Mouse (Mus musculus): ENCODE measurements around the gene Gm5447. TPM values are rescaled to one million over a fixed set of nuclear protein-coding genes. Genes with fewer than 3 reads are reported as not detected.

The Gm5447 gene
- total RNA-seq (2021), result not detected

DNA sequence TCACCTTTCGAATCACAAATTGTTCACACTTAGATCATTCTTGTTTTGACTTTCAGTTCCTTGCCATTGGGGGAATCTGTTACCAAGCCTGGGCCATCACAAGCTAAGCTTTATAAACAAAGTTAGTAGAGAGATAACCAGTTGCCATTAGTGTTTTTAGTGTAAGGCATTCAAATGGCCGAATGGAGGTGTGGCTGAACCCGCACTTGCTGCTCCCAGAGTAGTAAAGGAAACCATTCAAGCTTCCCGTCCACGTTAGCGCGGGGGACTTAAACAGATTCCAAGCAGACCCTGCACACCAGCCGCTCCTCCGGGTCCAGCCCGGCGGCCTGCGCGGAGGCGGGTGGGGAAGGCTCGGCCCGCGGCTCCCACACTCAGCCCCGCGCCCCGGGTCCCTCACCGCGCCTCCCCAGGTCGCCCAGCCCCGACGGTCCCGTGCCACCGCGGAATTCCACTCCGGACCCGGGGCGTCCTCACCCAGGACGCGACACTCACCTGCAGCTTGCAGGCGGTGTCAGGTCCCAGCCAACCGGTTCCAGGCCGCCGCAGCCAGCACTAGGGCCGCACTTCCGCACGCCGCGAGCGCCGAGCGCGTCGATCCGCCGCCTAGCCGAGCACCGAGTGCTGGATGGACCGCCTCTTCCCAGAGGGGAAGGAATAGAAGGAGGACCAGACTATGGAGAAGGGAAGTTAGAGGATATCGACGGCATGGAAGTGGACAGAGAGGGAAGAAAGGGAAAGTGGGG, at the start of gene Gm5447, which contains the start of gene Exoc2:
Gm5447 (plus strand) TSS at position 704 of the 746 bp plus-strand sequence.
Exoc2 (minus strand) TSS at position 593 of the 746 bp plus-strand sequence.
- peak; percentile 83 to 84 for DNase-seq (ENCODE audit: low spot score in 2 of 2)
- intact Hi-C loops (cut with DNase I), result no loop called here

DNA sequence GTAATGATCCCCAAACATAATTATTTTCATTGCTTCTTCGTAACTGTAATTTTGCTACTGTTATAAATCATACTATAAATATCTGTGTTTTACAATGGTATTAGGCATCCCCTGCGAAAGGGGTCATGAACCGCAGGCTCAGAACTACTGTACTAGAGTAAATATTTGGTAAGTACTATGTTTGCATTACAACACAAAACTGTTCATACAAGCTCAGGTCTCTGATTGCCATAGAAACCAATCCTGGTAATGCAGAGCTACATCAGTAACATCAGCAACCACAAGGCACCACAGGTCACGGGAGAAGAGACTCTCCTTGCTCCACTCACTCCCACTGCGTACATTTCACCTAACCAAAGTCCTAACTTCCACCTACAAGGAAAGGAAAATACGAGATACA, 49.7 kb upstream of the Gm5447 start:
- DNase-seq (ENCODE audit: low spot score in 2 of 2), result no peak
- intact Hi-C loops (cut with DNase I), result no loop called here

DNA sequence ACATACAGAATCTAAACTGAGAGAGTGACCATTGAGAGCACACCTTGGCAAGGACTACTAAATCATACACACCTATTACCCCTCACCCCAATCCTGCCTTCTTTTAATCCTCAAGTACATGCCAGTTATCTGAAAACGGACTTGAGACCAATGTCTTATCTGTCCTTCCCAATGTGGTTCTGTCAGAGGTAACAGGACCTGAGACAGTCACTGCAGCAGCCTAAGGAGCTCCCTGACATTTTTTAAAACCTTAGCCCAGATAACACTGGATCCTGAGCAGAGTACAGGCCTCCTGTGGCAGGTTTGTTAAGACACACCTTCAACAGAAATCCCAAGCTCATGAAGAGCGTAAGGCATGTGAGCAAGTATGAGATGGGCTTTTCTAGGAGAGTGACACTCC, 44.9 kb upstream of the Gm5447 start:
- intact Hi-C loops (cut with DNase I), result no loop called here
- no peak for DNase-seq (ENCODE audit: low spot score in 2 of 2)

DNA sequence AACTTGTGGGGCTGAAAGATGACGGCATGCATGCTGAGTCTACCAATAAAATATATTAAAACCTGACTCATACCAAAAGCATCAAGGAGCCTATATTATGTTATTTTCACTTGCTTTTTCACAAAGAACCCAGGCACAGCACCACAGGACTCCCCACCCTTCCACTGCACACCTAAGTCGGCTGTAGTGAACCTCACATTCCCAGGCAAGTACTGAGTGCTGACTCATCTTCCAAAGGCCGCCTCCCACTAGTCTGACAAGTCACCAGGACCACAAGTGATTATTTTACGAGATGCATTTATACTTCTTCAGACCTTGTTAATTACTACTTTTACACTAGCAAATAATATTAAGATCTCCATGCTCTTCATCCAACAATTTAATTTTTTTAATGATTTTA, 42.4 kb upstream of the Gm5447 start:
- intact Hi-C loops (cut with DNase I), result no loop called here
- DNase-seq (ENCODE audit: low spot score in 2 of 2), result no peak

DNA sequence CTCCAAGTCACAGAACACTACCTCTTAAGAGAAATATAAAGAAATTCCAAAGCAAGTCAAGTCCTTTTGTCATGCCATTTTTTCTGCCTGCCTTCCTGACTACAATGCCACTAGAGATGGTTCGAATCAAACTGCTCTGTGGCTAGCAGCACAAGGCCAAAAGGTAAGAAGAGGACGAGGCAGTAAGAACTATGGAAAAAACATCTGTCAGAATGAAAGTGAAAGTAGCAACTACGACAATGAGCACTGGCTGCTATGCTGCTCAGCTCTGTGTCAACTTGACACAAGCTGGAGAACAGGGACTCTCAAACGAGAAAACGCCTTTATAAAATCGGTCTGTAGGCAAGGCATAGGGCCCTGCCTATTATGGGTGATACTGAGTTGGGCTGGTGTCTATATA, 41.0 kb upstream of the Gm5447 start:
- intact Hi-C loops (cut with DNase I), result no loop called here
- DNase-seq (ENCODE audit: low spot score in 2 of 2), result no peak

DNA sequence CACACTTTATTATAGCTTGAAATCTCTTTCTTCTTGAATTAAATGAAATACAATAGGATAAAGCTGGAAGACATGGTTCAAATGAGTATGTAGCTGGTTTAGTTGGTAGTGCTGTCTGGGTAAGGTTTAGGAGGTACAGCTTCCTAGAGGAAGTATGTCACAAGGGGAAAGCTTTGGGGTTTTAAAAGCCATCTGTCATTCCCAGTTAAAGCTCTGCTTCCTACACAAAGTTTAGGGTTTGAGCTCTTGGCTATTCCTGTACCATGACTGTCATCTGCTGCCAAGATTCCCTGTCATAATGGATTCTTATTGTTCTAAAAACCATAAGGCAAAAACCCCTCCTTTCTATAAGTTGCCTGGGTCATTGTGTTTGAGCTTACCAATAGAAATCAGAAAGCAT, 28.2 kb upstream of the Gm5447 start:
- intact Hi-C loops (cut with DNase I), result no loop called here
- DNase-seq (ENCODE audit: low spot score in 2 of 2), result peak in 1 of 2 experiments; percentile 42

DNA sequence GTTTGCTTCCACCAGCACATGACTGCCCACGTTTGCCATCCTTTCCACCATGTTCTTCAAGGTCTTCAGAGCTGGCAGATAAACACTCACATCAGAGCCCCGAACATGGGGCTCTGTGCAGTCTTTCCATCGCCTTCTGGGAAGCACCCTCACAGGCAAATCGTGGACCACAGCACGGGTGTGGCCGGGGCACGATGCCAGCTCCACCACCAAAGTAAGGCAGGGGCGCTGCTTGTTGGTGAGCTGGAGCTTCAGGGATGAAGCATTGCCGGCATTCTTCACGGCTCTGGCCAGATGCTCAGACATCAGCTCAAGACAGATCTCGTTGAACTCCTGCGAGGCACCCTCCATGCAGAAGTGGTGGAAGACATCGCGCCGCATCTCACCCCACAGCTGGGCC, 26.9 kb upstream of the Gm5447 start:
- intact Hi-C loops (cut with DNase I), result no loop called here
- no peak for DNase-seq (ENCODE audit: low spot score in 2 of 2)

DNA sequence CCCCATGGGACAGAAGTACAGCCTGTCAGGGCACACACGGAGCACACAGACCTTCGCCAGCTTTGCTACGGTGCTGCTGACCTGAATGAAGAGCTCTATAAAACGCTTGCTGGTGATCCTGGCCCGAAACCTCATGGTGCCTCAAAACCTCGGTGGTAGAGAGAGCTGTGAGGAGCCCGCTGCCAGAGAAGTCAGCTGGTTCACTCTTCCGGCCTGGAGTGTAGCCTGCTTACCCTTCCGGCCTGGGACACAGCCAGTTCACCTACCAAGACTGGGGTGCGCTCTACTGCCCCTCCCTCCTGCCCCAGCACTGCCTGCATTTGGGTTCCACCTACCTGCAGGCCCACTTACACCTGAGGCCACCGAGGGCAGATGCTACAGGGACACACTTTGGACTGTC, 26.5 kb upstream of the Gm5447 start, which contains the start of gene Hus1b:
Hus1b (minus strand) TSS at position 220 of the 400 bp plus-strand sequence.
- no peak for DNase-seq (ENCODE audit: low spot score in 2 of 2)
- intact Hi-C loops (cut with DNase I), result no loop called here

DNA sequence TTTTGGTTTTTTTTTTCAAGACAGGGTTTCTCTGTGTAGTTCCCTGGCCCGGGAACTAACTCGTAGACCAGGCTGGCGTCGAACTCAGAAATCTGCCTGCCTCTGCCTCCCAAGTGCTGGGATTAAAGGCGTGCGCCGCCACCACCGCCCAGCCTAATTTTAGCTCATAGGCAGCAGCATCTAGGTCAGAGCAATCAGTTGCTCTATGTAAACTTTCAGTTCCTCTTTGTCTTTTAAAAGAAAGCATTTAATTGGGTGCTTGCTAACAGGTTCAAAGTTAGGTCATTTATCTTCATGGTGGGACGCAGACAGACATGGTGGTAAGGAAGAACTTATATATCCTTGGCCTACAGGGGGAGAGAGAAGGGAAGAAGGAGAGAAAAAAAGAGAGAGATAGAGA, 24.8 kb upstream of the Gm5447 start:
- intact Hi-C loops (cut with DNase I), result no loop called here
- DNase-seq (ENCODE audit: low spot score in 2 of 2), result no peak

DNA sequence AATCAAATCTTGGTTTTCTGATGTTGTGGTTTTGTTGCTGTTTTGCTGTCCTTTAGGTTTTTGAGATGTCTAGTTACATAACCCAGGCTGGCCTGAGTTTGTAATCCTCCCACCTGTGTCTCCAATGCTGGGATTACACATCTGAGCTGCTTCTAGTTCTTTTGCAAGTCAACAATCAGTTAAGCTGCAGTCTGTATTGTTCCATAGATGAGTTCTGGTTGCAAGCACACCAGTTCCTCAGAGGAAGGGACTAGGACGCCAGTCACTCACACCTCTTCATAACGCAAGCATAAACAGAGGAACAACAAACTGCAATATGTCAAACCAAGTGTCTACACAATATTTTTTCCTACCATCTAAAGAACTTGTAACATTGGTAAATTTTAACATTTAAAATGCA, 22.0 kb upstream of the Gm5447 start:
- DNase-seq (ENCODE audit: low spot score in 2 of 2), result no peak
- intact Hi-C loops (cut with DNase I), result no loop called here

DNA sequence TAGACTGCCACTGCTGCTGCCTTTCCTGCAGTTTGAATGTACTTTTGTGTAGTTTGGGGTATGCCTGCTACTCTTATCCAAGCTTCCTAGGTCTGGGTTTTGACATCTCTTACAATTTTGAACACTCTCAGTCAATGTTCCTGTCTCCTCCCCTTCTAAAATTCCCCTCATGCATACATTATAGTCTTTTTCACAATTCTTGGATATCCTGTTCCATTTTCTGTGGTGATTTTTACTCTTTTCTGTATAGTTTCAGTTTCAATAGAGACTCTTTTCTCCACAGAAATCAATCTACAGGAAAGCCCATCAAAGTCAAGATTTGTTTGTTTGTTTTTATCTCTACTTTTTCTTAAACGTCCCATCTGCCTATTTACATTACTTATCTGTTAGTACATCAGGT, 20.4 kb upstream of the Gm5447 start:
- DNase-seq (ENCODE audit: low spot score in 2 of 2), result no peak

DNA sequence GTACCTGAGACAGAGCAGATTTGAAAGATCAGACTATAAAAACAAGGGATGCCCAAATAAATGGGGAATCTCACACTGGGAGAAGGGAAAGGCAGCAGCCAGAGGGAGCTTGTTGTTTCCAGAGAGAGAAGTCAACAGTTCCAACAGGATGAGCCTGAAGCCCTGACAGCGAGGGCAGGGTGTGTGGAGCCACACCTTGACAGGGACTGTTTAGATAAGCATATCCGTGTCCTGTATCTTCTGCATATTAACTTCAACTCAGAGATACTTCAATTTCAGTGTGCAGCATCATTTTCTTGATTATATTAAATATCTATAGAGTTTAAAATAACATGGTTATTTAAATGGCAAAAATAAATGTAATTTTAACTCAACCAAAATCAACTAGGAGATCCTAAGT, 13.3 kb upstream of the Gm5447 start:
- intact Hi-C loops (cut with DNase I), result no loop called here
- DNase-seq (ENCODE audit: low spot score in 2 of 2), result no peak

More for the DNA sequence above, 20.4 kb upstream of the Gm5447 start:
- intact Hi-C loops (cut with DNase I), result no loop called here

DNA sequence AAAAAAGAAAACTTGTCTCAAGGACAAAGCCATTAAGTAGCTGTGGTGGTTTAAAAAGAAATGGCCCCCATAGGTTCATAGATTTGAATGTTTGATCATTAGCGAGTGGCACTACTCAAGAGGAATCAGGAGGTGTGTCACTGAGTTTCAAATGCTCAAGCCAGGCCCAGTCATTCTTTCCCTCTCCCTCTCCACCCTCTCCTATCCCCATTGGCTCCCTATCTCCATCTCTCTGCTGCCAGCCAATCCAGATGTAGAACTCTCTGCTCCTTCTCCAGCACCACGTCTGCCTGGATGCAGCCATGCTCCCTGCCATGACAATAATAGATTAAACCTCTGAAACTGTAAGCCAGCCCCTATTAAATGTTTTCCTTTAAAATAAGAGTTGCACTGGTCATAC, 12.1 kb upstream of the Gm5447 start:
- intact Hi-C loops (cut with DNase I), result no loop called here
- no peak for DNase-seq (ENCODE audit: low spot score in 2 of 2)

DNA sequence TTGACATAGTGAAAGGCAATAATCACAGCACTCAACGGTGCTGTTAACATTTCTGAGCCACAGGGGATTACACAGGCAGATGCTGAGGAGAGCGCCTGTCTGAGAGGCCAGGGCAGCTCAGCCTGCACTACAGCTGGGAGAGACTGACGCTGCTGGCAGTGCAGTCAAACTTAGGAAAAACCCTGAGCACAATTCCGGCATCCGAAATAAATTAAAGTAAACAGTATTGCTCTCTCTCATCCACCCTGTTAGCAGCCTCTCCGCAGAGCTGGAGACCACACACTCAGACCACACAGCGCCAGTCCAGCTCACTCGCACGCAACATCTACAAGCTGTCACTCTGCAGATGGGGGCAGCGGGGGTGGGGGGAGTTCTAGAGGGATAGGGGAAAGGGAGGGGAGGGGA, 7.5 kb upstream of the Gm5447 start:
- no peak for DNase-seq (ENCODE audit: low spot score in 2 of 2)
- intact Hi-C loops (cut with DNase I), result no loop called here

DNA sequence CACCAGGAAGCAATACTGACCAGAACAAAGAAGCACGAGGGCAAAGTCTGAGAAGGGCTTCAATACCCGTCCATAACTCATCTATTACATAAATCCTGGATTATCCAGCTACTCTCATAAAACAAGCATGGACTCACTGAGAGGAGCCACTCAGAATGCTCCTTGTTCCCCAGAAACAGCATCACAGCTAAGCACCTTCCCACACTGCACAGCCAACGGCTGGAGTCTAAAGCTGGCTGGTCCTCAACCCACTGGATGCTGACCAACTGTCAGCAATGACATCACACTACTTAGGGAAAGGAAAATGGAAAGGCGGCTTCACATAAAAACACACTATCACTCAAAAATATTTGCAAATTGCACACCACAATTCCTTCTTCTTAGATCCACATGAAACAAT, 5.7 kb upstream of the Gm5447 start:
- intact Hi-C loops (cut with DNase I), result no loop called here
- DNase-seq (ENCODE audit: low spot score in 2 of 2), result peak in 1 of 2 experiments; percentile 60

DNA sequence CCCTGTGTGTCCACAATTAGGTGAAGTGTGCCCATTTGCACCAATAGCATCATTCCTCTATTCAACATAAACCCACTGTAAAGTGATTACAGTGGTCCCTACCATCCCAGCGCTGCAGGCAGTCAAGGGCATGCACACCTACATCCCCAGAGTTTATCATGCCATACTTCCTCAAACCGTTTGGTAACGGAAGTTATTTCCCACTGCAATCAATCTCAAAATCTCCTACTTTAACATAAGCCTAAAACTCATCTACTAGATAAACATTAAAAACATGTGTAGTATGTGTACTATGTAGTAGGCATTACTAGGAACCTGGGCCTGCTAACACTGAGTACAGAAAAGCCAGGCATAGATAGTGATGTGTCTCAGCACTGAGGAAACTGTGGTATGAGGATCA, 3.0 kb upstream of the Gm5447 start:
- DNase-seq (ENCODE audit: low spot score in 2 of 2), result no peak
- intact Hi-C loops (cut with DNase I), result no loop called here

DNA sequence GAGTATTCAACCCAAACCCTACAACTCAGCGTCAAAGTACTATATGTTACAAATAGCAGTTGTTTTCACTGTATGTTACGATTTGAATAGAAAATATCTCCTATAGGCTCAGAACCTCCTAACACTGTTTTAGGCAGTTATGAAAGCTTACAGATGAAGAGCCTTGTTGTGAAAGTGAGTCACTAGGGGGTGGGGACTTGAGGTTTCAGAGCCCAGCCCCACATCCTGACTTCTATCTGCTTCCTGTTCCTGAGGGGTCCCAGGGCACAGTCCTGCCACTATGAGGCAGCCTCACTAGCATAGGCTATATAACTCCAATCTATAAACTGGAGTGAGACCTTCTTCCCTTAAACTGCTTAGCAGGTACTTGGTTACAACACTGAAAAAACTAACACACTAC, 1.9 kb upstream of the Gm5447 start:
- DNase-seq (ENCODE audit: low spot score in 2 of 2), result no peak
- intact Hi-C loops (cut with DNase I), result no loop called here

DNA sequence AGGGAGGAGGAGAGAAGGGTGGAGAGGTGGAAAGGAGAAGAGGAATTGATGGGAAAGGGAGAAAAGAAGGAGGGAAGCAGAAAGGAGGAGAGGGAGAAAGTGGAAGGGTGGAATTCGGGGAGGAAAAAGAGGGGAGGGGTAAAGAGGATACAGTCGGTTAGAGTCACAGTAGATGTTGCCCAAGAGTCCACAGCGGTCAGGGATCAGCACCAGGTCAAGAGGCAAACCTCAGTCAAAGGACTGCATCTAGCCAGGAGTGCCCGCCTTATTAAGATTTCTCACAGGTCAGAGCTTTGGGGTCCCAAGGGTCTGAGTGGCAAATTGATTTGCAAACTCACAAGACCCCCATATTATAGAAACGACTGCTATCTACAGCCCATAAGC, 235 bp downstream of the Gm5447 start:
- no peak for DNase-seq (ENCODE audit: low spot score in 2 of 2)
- intact Hi-C loops (cut with DNase I), result no loop called here

DNA sequence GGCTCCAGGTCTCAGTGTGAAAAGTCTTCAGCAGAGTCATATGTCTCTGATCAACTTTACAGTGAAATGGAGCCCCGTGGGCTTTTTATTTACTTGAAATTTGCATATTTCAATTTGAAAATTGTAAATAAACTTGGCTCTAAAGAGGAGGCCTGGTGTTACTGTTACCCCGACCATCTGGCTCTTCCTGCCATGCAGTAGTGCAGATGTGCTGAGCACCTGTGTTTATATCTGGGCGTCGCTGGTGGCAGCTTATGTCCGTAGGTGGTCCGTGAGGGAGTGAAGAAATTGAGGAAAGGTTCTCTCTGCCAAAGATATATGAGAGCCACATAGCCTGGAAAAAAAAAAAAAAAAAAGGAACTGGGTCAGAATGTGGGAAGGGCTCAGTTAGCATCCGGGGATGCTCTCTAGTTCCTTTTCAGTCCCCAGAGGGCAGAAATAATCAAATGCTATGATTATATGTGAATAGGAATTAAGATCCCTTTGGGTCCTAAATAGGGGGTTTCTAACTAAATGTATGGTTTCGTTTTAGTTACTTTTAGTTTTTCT, 2.6 kb downstream of the Gm5447 start:
- intact Hi-C loops (cut with DNase I), result no loop called here
- peak in 1 of 2 experiments; percentile 15 for DNase-seq (ENCODE audit: low spot score in 2 of 2)

DNA sequence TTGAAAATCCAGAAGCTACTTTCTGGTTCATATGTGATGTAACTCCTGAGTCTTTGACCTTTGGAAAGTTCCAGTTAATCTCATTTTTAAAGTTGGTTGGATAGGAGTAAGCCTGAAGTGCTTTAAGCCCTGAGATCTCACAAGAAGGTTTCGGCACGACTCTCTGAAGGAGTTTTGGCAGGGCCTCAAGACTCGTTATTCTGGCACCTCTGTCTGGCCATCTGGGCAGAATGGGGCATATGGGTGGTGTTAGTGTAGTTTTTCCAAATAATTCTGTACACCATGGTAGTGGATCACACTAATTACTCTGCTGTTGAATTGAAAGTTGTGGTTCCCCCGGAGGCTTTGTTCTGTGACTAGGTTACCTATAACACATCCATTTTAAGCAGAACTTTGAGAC, 4.2 kb downstream of the Gm5447 start:
- DNase-seq (ENCODE audit: low spot score in 2 of 2), result peak in 1 of 2 experiments; percentile 65
- intact Hi-C loops (cut with DNase I), result no loop called here

DNA sequence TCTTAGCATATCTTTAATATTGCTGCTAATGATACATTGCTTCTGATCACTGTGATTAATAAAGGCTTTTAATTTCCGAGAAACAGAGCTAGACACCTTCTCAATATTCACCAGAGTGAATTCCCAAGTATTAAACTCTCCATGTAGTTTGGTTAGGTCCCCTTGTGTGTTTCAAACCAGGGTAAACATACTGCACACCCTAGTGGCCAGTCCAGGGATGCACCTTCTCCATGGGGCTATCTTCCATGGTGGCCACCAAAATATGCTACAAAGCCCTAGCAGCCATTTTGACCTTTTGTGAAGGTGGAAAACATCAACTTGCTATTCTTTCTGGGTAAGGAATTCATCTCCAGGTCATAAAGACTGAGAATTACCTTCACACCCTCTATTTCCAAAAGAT, 7.7 kb downstream of the Gm5447 start:
- no peak for DNase-seq (ENCODE audit: low spot score in 2 of 2)
- intact Hi-C loops (cut with DNase I), result loop anchor here (5.0 kb wide), 2 partner anchors 79 to 94 kb away; no protein-coding TSS in a partner anchor

DNA sequence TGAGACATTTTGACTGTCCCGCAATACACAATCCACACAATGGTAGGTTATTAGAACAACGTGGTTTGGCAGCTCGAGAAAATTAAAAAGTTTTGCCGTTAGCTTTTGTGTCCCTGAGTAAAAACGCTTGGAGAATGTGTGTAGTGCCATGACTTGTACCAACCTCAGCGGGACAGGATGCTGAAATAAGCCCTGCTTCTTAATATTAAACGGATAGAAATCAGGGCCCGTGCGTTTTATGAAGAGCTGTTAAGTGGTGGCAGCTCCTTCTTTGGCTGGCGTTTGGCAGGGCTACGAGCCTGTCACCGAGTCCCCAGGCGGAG, 11.2 kb downstream of the Gm5447 start:
- DNase-seq (ENCODE audit: low spot score in 2 of 2), result no peak
- intact Hi-C loops (cut with DNase I), result loop anchor here (5.0 kb wide), 1 partner anchor 632 kb away; no protein-coding TSS in a partner anchor
